Comparison of ENCODE assay signal across 8 mouse cellular contexts in the genomic region with DNA sequence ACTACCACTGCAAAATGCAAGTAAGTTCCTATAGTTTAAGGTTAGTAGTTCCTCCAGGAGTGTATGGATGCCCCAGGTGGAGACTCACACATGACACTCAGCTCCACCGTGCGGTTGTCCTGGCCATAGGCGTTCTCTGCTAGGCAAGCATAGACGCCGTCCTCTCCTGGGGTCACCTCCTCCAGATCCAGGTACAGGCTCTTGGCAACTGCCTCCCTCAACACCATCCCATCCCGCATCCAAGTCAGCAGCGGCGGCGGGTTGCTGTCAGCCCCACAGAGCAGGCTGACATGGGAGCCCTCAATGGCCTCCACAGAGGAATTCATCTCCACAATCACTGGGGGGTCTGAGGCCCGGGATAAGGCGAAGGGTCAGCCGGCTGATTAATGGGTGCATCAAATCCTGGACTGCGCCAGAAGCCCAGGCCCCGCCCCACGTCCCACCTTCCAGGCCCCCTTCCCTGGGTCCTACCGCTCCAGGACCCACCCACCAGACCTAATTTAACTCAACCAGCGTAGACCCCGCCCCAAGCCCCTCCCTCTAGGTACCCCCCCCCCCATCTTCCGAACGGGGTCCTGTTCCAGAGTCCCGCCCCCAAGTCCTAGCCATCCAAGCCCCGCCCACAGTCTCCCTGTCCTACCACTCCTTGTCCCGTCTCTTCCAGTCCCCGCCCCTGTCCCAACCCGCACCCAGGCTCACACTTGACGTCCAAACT. TPM values are rescaled to one million over a fixed set of nuclear protein-coding genes. Genes with fewer than 3 reads are reported as not detected.
DNase-seq lines count a peak whose midpoint lies in the region; ATAC-seq and TF ChIP-seq lines count a peak whose summit lies in the region.

No protein-coding gene starts in this region.

- no peak for DNase-seq in heart, postnatal 10 days
- no peak for DNase-seq in thymus, adult 2 months
- no peak for DNase-seq in right cerebral cortex, postnatal 4 days
- no peak for DNase-seq in layer of hippocampus, adult 8-10 months (ENCODE audit: low spot score in 2 of 2)

- H3K4me3 ChIP-seq in heart, embryonic 12.5 days = peak overlapping the region; percentile 12
- peak overlapping the region; percentile 30 for H3K4me3 ChIP-seq in forebrain, embryonic 12.5 days (replicated peaks)
- peak overlapping the region; percentile 32 for H3K4me3 ChIP-seq in limb, embryonic 13.5 days
- peak overlapping the region; percentile 25 for H3K4me3 ChIP-seq in midbrain, embryonic 13.5 days (replicated peaks)
- no peak overlapping the region for H3K4me3 ChIP-seq in thymus, adult 2 months (ENCODE audit: control insufficient read depth, insufficient read depth, low read length)

- peaks cover 39% of the 10 kb centered on the region for H3K27me3 ChIP-seq in heart, embryonic 12.5 days (replicated peaks)
- H3K27me3 ChIP-seq in forebrain, embryonic 12.5 days = peaks cover 22% of the 10 kb centered on the region
- H3K27me3 ChIP-seq in limb, embryonic 13.5 days = no peaks in the 10 kb centered on the region
- no peaks in the 10 kb centered on the region; the same call in 1 of the 2 replicates for H3K27me3 ChIP-seq in midbrain, embryonic 13.5 days
- H3K27me3 ChIP-seq in thymus, adult 2 months (ENCODE audit: control insufficient read depth, insufficient read depth, low read length) = no peaks in the 10 kb centered on the region; the same call in 1 of the 2 replicates

- 3% methylated on average over 24 of the region's 26 CpGs for WGBS in heart, embryonic 12.5 days
- WGBS in forebrain, embryonic 12.5 days = 3% methylated on average over 21 of the region's 26 CpGs
- WGBS in limb, embryonic 13.5 days = 2% methylated on average over 22 of the region's 26 CpGs
- 1% methylated on average over 24 of the region's 26 CpGs for WGBS in midbrain, embryonic 13.5 days
- WGBS in thymus, adult 2 months = 16% methylated on average over 26 of the region's 26 CpGs

- 0 out of 2 replicates have a peak overlapping the region, but pooled peaks have one; percentile 30 for H3K9ac ChIP-seq in heart, embryonic 12.5 days
- 0 out of 2 replicates have a peak overlapping the region, but pooled peaks have one; percentile 25 for H3K9ac ChIP-seq in forebrain, embryonic 12.5 days
- H3K9ac ChIP-seq in limb, embryonic 13.5 days = peak overlapping the region; percentile 48
- H3K9ac ChIP-seq in midbrain, embryonic 13.5 days (replicated peaks) = 0 out of 2 replicates have a peak overlapping the region, but pooled peaks have one; percentile 36

- no peaks in the 10 kb centered on the region for H3K36me3 ChIP-seq in heart, embryonic 12.5 days
- H3K36me3 ChIP-seq in forebrain, embryonic 12.5 days (replicated peaks) = no peaks in the 10 kb centered on the region
- H3K36me3 ChIP-seq in limb, embryonic 13.5 days = no peaks in the 10 kb centered on the region
- no peaks in the 10 kb centered on the region for H3K36me3 ChIP-seq in midbrain, embryonic 13.5 days
- no peaks in the 10 kb centered on the region for H3K36me3 ChIP-seq in thymus, adult 2 months (ENCODE audit: control insufficient read depth, insufficient read depth, low read length)

- ATAC-seq in heart, embryonic 12.5 days (ENCODE audit: insufficient number of reproducible peaks, low FRiP score) = peak; percentile 61
- ATAC-seq in forebrain, embryonic 12.5 days (ENCODE audit: low FRiP score) = peak; percentile 55; the same call in 1 of the 2 replicates
- peak; percentile 66; the same call in 1 of the 2 replicates for ATAC-seq in limb, embryonic 13.5 days (ENCODE audit: low FRiP score, low read depth)
- ATAC-seq in midbrain, embryonic 13.5 days = peak; percentile 70

- TF ChIP-seq POLR2A in thymus, adult 2 months (IDR thresholded peaks at IDR 0.05; ENCODE audit: control insufficient read depth, extremely low read depth, insufficient read depth, low read length, poor library complexity) = no peak

- intact Hi-C loops in heart, postnatal 10 days (cut with DNase I) = no loop called here

- H3K4me1 ChIP-seq in heart, embryonic 12.5 days (replicated peaks) = peaks cover 9% of the 10 kb centered on the region
- H3K4me1 ChIP-seq in forebrain, embryonic 12.5 days = peaks cover 9% of the 10 kb centered on the region
- H3K4me1 ChIP-seq in limb, embryonic 13.5 days = peaks cover 6% of the 10 kb centered on the region
- H3K4me1 ChIP-seq in midbrain, embryonic 13.5 days (replicated peaks) = peaks cover 12% of the 10 kb centered on the region
- peaks cover 14% of the 10 kb centered on the region for H3K4me1 ChIP-seq in thymus, adult 2 months (replicated peaks; ENCODE audit: control insufficient read depth, insufficient read depth, low read length)

- no peak for TF ChIP-seq CTCF in thymus, adult 2 months (IDR thresholded peaks at IDR 0.05; ENCODE audit: borderline replicate concordance, control insufficient read depth, extremely low read depth, insufficient read depth, low read length, poor library complexity)

- H3K27ac ChIP-seq in heart, embryonic 12.5 days (ENCODE audit: poor library complexity, severe bottlenecking) = no peak overlapping the region
- no peak overlapping the region for H3K27ac ChIP-seq in forebrain, embryonic 12.5 days
- no peak overlapping the region for H3K27ac ChIP-seq in limb, embryonic 13.5 days
- no peak overlapping the region for H3K27ac ChIP-seq in midbrain, embryonic 13.5 days
- no peak overlapping the region for H3K27ac ChIP-seq in thymus, adult 2 months (ENCODE audit: control insufficient read depth, insufficient read depth, low read length)

- no peaks in the 10 kb centered on the region for H3K9me3 ChIP-seq in heart, embryonic 12.5 days (replicated peaks)
- no peaks in the 10 kb centered on the region for H3K9me3 ChIP-seq in forebrain, embryonic 12.5 days
- no peaks in the 10 kb centered on the region for H3K9me3 ChIP-seq in limb, embryonic 13.5 days
- H3K9me3 ChIP-seq in midbrain, embryonic 13.5 days = no peaks in the 10 kb centered on the region

- H3K4me2 ChIP-seq in heart, embryonic 12.5 days = peak overlapping the region; percentile 64
- peak overlapping the region; percentile 55 for H3K4me2 ChIP-seq in forebrain, embryonic 12.5 days
- H3K4me2 ChIP-seq in limb, embryonic 13.5 days (replicated peaks) = peak overlapping the region; percentile 68
- H3K4me2 ChIP-seq in midbrain, embryonic 13.5 days (replicated peaks) = peak overlapping the region; percentile 60

RNA-seq across cellular contexts. Expression of gene Mag, which starts 6.2 kb away (rescaled TPM):
- 0.18 TPM in 1 of 2 replicates, not detected in the other for polyA plus RNA-seq in heart, embryonic 12.5 days (2016; fragmentation: Nextera tagmentation; extraction: Ambion mirVana)
- under 1 TPM in 1 of 2 experiments, not detected in 1; 0.48 TPM for total RNA-seq in heart, postnatal 10 days (2021)
- 0.13 and 0.34 TPM in 2 replicates for polyA plus RNA-seq in forebrain, embryonic 12.5 days (2016; fragmentation: Nextera tagmentation; extraction: Ambion mirVana)
- 0.38 and 0.42 TPM in 2 replicates for polyA plus RNA-seq in limb, embryonic 13.5 days (2015; fragmentation: Nextera tagmentation; extraction: Ambion mirVana)
- 1.3 and 1.5 TPM in 2 replicates for polyA plus RNA-seq in midbrain, embryonic 13.5 days (2015; fragmentation: Nextera tagmentation; extraction: Ambion mirVana)
- polyA plus RNA-seq in thymus, adult 2 months (2012; rRNA removed) = 1.8 and 2.0 TPM in 2 replicates
- 100 to 1,000 TPM; 151 to 226 (median 183) TPM for total RNA-seq in layer of hippocampus, adult 8-10 months (2022)

RNA-seq across cellular contexts. Expression of gene Hamp2, which starts 16.0 kb away (rescaled TPM):
- not detected in 2 replicates for polyA plus RNA-seq in heart, embryonic 12.5 days (2016; fragmentation: Nextera tagmentation; extraction: Ambion mirVana)
- 1 to 10 TPM; 1.5 to 4.1 TPM for total RNA-seq in heart, postnatal 10 days (2021)
- polyA plus RNA-seq in forebrain, embryonic 12.5 days (2016; fragmentation: Nextera tagmentation; extraction: Ambion mirVana) = not detected in 2 replicates
- not detected in 2 replicates for polyA plus RNA-seq in limb, embryonic 13.5 days (2015; fragmentation: Nextera tagmentation; extraction: Ambion mirVana)
- not detected in 2 replicates for polyA plus RNA-seq in midbrain, embryonic 13.5 days (2015; fragmentation: Nextera tagmentation; extraction: Ambion mirVana)
- 2.2 and 12.5 TPM in 2 replicates for polyA plus RNA-seq in thymus, adult 2 months (2012; rRNA removed)
- not detected for total RNA-seq in layer of hippocampus, adult 8-10 months (2022)

RNA-seq across cellular contexts. Expression of gene Cd22, which starts 28.3 kb away (rescaled TPM):
- not detected in 2 replicates for polyA plus RNA-seq in heart, embryonic 12.5 days (2016; fragmentation: Nextera tagmentation; extraction: Ambion mirVana)
- 1 to 10 TPM; 1.1 to 1.4 TPM for total RNA-seq in heart, postnatal 10 days (2021)
- polyA plus RNA-seq in forebrain, embryonic 12.5 days (2016; fragmentation: Nextera tagmentation; extraction: Ambion mirVana) = not detected in 2 replicates
- polyA plus RNA-seq in limb, embryonic 13.5 days (2015; fragmentation: Nextera tagmentation; extraction: Ambion mirVana) = 0.09 and 0.32 TPM in 2 replicates
- not detected in 2 replicates for polyA plus RNA-seq in midbrain, embryonic 13.5 days (2015; fragmentation: Nextera tagmentation; extraction: Ambion mirVana)
- polyA plus RNA-seq in thymus, adult 2 months (2012; rRNA removed) = 8.5 and 8.9 TPM in 2 replicates
- 1 to 10 TPM in 2 of 4 experiments, not detected in 2; 1.1 to 1.6 TPM for total RNA-seq in layer of hippocampus, adult 8-10 months (2022)

RNA-seq across cellular contexts. Expression of gene Hamp, which starts 35.4 kb away (rescaled TPM):
- polyA plus RNA-seq in heart, embryonic 12.5 days (2016; fragmentation: Nextera tagmentation; extraction: Ambion mirVana) = not detected in 2 replicates
- 1 to 10 TPM; 5.2 to 6.6 TPM for total RNA-seq in heart, postnatal 10 days (2021)
- polyA plus RNA-seq in forebrain, embryonic 12.5 days (2016; fragmentation: Nextera tagmentation; extraction: Ambion mirVana) = not detected in 2 replicates
- not detected in 2 replicates for polyA plus RNA-seq in limb, embryonic 13.5 days (2015; fragmentation: Nextera tagmentation; extraction: Ambion mirVana)
- not detected in 2 replicates for polyA plus RNA-seq in midbrain, embryonic 13.5 days (2015; fragmentation: Nextera tagmentation; extraction: Ambion mirVana)
- 23.6 and 33.1 TPM in 2 replicates for polyA plus RNA-seq in thymus, adult 2 months (2012; rRNA removed)
- total RNA-seq in layer of hippocampus, adult 8-10 months (2022) = not detected

RNA-seq across cellular contexts. Expression of gene Ffar1, which starts 47.1 kb away (rescaled TPM):
- polyA plus RNA-seq in heart, embryonic 12.5 days (2016; fragmentation: Nextera tagmentation; extraction: Ambion mirVana) = not detected in 2 replicates
- under 1 TPM in 1 of 2 experiments, not detected in 1; 0.05 TPM for total RNA-seq in heart, postnatal 10 days (2021)
- polyA plus RNA-seq in forebrain, embryonic 12.5 days (2016; fragmentation: Nextera tagmentation; extraction: Ambion mirVana) = not detected in 2 replicates
- not detected in 2 replicates for polyA plus RNA-seq in limb, embryonic 13.5 days (2015; fragmentation: Nextera tagmentation; extraction: Ambion mirVana)
- not detected in 2 replicates for polyA plus RNA-seq in midbrain, embryonic 13.5 days (2015; fragmentation: Nextera tagmentation; extraction: Ambion mirVana)
- 0.50 and 0.60 TPM in 2 replicates for polyA plus RNA-seq in thymus, adult 2 months (2012; rRNA removed)
- total RNA-seq in layer of hippocampus, adult 8-10 months (2022) = not detected
